Mouse (Mus musculus) neutrophil, adult 65 days (primary cell): ENCODE data around the gene Pdik1l. TPM values are rescaled to one million over a fixed set of nuclear protein-coding genes. Genes with fewer than 3 reads are reported as not detected.

Experiments used
- total RNA-seq: library from RNA; stranded (reverse); gene quantifications from 2 replicates; pipeline ENCODE4 v1.2.4, GENCODE M21; 2023

Pdik1l gene
- 9.7 and 11.7 TPM in 2 replicates for total RNA-seq

DNA sequence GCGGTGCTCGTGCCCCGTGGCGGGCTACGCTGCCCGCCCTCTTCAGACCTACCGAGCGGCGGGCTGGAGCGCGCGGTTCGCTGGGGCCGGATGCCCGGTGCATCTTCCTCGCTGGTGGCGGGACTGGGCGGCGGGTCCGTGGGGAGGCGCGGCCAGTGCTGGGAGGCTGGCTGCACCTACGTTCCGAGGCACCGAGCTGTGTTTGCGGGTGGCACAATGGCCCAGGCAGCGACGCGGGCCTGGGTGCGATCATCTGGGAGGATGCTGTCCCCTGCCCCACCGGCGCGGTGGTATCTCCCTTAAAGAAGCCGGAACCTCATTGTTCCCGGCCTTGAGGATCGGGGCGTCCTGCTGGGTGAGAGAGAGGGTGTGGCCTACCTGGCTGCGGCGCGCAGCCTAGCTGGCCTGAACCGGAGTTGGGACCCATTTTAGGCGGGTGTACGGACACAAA lies at the start of gene Pdik1l:
Gene Pdik1l, minus strand, starts transcription at position 321 of the 451 bp plus-strand sequence.

DNA sequence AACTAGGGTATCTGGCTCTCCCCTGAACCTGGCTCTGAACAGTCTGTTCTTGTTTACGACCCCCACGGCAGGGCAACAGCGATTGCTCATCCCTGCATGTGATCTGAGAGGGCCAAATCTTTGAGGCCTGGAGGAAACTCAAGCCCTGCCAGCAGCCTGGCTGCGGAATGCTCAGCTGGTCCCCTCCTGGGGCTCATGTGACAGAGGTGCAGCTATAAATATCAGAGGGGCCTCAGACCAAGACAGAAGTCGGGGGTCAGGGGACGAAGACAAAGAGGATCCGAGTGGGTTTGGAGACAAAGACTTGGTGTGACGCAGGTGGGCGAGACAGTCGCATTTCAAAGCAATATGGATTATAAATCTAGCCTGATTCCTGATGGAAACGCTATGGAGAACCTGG lies 27.2 kb upstream of the Pdik1l start, which contains the start of gene Trim63:
Gene Trim63, plus strand, starts transcription at position 245 of the 400 bp plus-strand sequence.

DNA sequence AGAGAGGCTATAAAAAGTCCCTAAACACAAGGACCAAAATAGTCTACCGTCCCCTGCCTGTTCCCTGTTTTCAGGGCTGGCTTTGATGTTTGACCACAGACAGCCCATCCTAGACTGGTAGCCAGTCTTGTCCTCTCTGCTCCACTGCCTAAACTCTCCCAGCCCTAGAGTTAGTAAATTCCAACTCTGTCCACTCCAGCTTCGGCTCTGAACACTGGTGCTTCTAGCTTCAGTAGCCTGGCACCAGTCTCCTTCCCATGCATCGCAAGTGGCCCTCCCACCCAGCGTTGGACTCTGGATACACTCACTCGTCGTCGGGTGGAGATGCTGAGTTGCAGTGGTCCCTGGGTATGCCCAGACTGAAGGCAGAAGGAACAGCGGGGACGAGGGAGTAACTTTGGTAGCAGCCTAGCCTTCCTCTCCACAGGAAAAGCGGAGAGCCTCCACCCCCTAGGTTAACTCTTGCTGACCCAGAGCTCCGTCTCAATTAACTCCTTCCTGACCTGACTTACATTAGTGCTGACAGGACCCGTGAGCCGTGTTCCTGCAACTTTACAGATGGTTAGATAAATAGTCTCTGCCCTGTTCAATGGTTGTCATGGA lies 33.9 kb downstream of the Pdik1l start, which contains the start of gene Grrp1:
Gene Grrp1, minus strand, starts transcription at position 385 of the 603 bp plus-strand sequence.

DNA sequence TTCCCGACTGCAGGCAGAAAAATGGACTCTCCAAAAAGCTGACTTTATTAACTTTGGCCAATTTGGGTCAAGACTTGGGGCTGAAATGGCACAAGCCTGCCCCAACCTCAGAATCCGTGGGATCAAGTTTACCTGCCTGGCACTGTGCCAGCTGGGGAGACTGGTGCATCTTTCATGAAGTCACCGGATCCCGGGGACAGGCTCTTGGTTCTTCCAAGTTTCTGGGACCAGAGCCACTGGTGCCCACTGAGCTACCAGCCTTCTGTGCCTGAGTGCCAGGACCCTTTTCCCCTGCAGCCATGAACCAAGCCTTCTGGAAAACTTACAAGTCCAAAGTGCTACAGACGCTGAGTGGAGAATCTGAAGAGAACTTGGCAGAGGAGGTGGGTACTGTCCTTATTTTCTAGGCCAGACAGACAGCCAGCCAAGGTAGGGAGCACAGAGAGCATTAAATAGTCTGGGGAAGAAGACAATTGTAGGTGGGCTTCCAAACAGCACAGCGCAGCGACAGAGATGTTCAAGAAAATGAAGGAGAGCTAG lies 40.9 kb downstream of the Pdik1l start, which contains the start of gene Gm30191:
Gene Gm30191, plus strand, starts transcription at position 217 of the 540 bp plus-strand sequence.

DNA sequence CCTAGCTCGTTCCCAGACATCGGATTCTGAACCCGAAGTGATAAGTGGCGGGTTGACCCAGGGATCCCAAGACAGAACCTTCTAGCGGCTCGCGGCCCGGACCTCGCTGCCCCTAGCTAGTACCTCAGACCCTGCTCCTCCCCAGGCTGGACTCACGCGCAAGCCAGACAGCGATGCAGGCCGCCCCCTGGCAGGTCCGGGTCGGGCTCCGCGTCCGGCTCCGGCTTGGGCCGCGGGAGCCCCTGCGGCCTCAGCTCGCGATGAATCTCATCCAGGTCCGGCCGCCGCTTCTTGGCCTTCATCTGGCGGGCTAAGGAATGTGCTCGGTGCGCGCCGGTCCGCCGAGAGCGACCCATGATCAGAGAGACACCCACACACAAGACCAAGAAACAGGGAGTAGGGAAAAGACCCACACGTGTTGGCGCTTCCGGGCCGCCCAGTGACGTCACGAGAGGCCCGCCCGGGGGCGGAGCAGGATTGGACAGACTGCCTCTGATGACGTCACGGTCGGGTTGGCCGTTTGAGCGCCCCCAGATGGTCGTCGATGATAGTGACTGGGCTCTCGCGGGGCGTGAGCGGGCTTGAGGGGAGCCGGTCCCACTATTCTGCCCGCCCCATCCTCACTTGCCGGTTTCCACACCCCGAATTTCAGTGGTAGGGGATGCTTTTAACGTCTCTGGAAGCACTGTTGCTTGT lies 42.4 kb downstream of the Pdik1l start, which contains the start of gene Zfp593:
Gene Zfp593, minus strand, starts transcription at position 445 of the 696 bp plus-strand sequence.

DNA sequence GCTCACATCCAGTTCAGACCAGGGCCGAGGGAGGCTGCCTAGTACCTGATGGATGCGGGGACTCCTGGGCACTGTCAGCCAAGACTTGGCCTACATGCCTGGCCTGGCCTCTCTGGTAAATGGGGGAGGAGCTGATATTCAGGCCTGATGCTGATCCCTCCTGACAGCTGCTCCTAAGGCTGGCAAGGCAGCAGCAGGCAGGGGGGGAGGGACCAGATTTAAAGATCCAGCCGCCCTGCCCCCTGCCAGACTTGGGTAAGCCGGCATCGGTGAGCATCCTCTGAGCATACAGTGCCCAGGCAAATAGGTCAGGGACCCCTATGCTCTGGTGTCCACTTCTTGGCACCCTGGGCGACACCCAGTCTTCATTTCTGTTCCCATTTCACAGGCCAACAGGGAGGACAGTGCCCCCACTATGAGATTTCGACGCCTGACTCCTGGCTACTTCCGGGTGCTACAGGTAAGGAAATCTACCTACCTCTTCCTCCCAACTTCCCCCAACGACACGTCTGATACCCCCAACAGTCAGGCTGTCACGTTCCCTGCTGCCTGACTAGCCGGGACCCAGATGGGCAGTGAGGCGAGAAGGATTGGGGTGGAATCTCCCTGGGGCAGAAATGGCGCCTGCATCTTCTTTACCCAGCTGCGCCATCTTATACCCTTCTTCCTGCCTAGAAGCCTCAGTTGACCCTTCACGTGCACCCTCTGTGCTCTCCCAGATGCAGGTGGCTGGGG lies 44.0 kb downstream of the Pdik1l start, which contains the start of gene E130218I03Rik:
Gene E130218I03Rik, plus strand, starts transcription at position 147 of the 735 bp plus-strand sequence.

DNA sequence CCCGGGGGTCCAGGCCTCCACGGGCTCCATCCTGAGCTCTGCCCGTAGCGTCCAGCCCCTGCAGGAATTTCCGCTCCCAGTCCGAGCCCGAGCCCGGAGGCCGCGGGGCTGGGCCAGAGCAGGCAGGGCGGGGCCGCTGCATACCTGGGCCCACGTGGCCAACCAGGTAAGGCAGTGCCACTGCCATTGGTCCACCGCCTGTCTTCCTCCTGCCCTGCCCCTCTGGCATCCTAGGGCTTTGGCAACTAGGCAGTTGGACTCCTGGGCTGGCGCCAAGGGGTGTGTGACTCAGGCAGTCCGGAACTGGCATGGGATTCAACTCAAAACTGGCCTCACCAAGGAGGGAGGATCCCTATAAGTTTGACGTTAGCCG lies 49.4 kb downstream of the Pdik1l start, which contains the start of gene Cnksr1:
Gene Cnksr1, minus strand, starts transcription at position 121 of the 373 bp plus-strand sequence.

DNA sequence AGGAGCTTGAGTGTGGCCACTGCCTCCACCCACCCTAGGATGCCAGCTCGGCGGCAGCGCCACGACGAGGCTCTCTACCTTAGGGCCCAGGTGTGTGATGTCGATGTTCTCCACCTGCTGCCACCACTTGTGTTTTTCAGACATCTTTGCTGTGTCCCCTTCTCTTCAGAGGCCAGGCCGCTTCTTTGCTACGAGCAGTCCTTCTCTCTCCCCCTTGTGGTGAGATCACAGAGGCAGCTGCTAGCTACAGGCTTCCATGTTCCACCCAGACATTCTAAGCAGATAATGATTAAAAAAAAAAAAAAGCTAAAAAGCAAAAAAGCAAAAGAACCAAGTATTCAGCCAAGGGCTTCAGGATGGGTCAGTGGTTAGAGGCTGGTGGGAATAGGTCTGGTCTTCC lies 60.5 kb downstream of the Pdik1l start, which contains the start of gene Catsper4:
Gene Catsper4, minus strand, starts transcription at position 190 of the 400 bp plus-strand sequence.

Other genes with a start within 250 kb of the Pdik1l start
- not detected in 2 replicates for gene Zfp683, start 234.1 kb downstream of the Pdik1l start, total RNA-seq
- 0.69 and 2.8 TPM in 2 replicates for gene Crybg2, start 227.1 kb downstream of the Pdik1l start, total RNA-seq
- gene Cd52, start 192.8 kb downstream of the Pdik1l start, total RNA-seq = 1,176 and 1,704 TPM in 2 replicates
- 10.6 and 11.1 TPM in 2 replicates for gene Ubxn11, start 185.3 kb downstream of the Pdik1l start, total RNA-seq
- 858 and 1,045 TPM in 2 replicates for gene Sh3bgrl3, start 159.1 kb downstream of the Pdik1l start, total RNA-seq
- 11.3 and 11.6 TPM in 2 replicates for gene Cep85, start 100.8 kb downstream of the Pdik1l start, total RNA-seq
- not detected in 2 replicates for gene Gm7534, start 84.9 kb downstream of the Pdik1l start, total RNA-seq
- gene Catsper4, start 60.5 kb downstream of the Pdik1l start, total RNA-seq = not detected in 2 replicates
- not detected in 2 replicates for gene Cnksr1, start 49.5 kb downstream of the Pdik1l start, total RNA-seq
- gene E130218I03Rik, start 44.2 kb downstream of the Pdik1l start, total RNA-seq = not detected in 2 replicates
- gene Zfp593, start 42.3 kb downstream of the Pdik1l start, total RNA-seq = 3.5 and 3.6 TPM in 2 replicates
- gene Gm30191, start 41.0 kb downstream of the Pdik1l start, total RNA-seq = not detected in 2 replicates
- gene Grrp1, start 33.8 kb downstream of the Pdik1l start, total RNA-seq = not detected in 2 replicates
- not detected in 2 replicates for gene Trim63, start 27.2 kb upstream of the Pdik1l start, total RNA-seq
- not detected in 2 replicates for gene Slc30a2, start 55.3 kb upstream of the Pdik1l start, total RNA-seq
- not detected in 2 replicates for gene Extl1, start 96.0 kb upstream of the Pdik1l start, total RNA-seq
- gene Pafah2, start 108.4 kb upstream of the Pdik1l start, total RNA-seq = 16.5 and 22.8 TPM in 2 replicates
- gene Stmn1, start 180.4 kb upstream of the Pdik1l start, total RNA-seq = 167 and 169 TPM in 2 replicates
- gene Paqr7, start 208.8 kb upstream of the Pdik1l start, total RNA-seq = 25.9 and 29.1 TPM in 2 replicates
- 3.9 and 5.9 TPM in 2 replicates for gene Aunip, start 223.1 kb upstream of the Pdik1l start, total RNA-seq
- gene Mtfr1l, start 247.5 kb upstream of the Pdik1l start, total RNA-seq = 32.4 and 39.5 TPM in 2 replicates